Mouse (Mus musculus) ES-CJ7 (cell line): ENCODE data around the gene Spats2.

Experiments used
- DNase-seq: peaks from one replicate; pipeline ENCODE4 v3.0.0; 2011; ENCODE audit warnings: low read depth, low spot score

The Spats2 gene

GRCm38 (mm10) chr15:99097840-99098492 is 27.8 kb upstream of the Spats2 start:
- DNase-seq: no peak

- DNase-seq: peak; percentile 50
Measured at GRCm38 (mm10) chr15:99098493-99098861, 27.2 kb upstream of the Spats2 start.

GRCm38 (mm10) chr15:99099139-99099556 is 26.6 kb upstream of the Spats2 start:
- DNase-seq: peak; percentile 80

DNA sequence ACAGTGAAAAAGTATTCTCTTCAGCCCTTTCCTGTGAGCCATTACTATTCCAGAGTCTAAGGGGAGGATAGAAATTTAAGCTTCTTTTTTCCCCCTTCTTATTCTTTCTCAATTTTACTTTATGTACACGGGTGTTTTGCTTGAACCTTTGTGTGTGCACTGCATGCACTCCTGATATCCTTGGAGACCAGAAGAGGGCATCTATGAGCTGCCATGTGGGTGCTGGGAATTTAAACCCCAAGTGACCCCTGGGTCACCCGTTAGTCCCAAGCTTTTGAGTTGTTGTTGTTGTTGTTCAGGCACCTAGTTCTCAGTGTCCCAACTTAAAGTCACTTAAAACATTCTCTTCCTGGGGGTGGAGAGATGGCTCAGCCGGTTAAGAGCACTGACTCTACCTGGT is 25.7 kb upstream of the Spats2 start:
- DNase-seq: peak; percentile 63

DNA sequence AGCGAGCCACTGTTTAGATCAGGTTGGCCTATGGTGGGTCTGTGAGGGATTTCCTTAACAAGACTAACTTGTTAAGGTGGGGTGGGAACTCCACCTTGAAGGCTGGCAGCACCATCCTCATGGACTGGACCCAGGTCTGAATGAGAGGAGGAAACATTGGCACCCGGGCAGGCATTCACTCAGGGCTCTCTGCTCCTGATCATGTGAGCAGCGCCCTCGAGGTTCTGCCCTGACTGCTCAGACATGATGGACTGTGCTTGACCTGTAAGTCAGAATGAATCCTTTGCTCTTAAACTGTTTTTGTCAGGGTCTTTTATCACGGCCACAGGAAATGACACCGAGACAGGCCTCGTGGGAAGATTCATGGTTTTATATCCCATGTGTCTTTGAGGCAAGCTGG is 20.5 kb upstream of the Spats2 start:
- no peak for DNase-seq

DNA sequence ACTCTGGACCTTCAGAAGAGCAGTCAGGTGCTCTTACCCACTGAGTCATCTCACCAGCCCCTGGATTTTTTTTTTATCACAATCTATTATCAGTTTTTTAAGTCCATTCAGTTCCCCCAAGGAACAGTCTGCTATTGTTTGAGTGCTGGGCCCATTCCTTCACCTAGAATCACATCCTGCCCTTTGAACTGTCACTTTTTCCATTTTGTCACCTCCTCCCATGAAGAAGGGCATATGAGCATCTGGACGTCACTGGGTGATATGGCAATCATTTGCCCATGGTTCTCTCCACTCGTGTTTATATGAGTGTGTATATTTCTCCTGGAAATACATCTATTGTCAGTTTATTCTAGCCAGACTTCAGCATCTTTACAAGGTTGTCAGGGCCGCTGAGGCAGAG is 17.9 kb upstream of the Spats2 start:
- DNase-seq: no peak

DNA sequence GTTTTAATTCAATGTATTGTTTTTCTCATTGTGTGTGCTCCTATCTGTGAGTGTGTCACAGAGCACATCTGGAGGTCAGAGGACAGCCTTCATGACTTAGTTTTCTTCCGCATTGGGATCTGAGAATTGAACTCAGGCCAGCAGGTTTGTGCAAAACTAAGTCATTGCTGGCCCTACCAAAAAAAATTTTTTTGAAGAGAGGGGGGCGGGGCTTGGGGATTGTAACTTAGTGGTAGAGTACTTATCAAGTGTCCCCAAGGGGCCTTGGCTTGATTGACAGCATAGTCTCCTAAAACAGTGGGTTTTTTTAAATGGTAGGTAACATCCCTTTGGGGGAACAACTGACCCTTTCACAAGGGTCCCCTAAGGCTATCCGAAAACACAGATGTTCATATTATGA is 14.6 kb upstream of the Spats2 start:
- DNase-seq: no peak

DNA sequence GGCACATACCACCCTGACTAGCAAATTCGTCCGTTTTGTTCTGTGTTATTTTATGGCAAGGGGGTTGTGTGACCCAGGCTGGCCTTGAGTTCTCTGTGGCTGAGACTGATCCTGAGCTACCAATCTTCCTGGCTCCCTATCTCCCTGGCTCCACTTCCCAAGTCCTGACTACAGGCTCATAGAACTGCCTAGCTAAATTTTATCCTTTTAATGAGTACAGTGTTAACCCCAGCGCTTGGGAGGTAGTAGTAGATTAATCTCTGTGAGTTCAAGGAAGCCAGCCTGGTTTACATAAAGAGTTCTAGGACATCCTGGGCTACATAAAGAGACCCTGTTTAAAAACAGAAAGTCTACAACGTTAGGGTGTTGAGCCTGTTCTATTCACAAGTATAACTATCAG is 13.9 kb upstream of the Spats2 start:
- DNase-seq: no peak

DNA sequence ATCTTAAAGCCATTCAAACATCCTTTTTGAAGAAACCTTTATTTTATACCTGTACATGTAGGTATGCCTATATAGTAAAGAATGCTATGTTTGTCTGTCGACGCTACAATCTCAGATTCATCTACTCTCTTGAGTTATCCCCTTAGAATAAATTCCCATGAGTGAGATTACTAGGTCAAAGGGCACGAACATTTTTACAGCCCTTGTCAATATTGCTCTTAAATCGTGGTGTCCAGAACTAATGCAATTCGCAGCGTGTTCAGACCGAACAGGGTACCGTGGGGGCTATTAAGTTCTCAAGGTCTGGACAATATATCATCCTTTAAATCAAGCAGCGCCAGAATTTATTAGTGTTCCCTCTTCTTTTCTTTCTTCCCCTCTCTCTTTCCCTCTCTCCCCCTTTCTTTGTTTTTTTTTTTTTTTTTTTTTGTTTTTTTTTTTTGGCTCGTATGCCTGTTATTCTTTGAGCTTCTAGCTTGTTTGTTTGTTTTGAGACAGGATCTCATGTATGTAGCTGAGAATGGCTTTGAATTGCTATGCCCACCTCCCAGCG is 12.8 kb upstream of the Spats2 start:
- DNase-seq: no peak

- peak; percentile 92 for DNase-seq
Measured at GRCm38 (mm10) chr15:99113396-99113975, 12.2 kb upstream of the Spats2 start.

- DNase-seq: peak; percentile 49
Measured at GRCm38 (mm10) chr15:99114312-99115064, 11.2 kb upstream of the Spats2 start.

GRCm38 (mm10) chr15:99115065-99115423 is 10.7 kb upstream of the Spats2 start:
- no peak for DNase-seq

- no peak for DNase-seq
Measured at GRCm38 (mm10) chr15:99116539-99116938, 9.2 kb upstream of the Spats2 start.

DNA sequence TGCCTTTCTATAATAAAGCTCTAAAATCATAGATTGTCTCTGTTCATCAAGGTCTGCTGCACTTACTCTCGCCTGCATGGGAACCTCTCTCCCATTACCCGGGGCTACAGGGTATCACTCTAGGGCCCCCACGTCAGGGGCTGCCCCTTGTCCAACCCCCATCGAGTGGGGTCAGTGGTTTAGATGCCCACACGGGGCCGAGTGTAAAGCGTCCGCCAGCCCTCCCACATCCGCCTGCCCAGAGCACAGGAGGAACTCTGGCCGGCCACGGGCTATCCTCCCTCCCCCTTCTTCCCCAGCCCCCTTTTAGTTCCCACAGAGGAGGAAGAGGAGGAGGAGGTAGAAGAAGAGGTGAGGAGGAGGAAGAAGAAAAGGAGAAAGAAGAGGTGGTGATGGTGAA is 4.9 kb upstream of the Spats2 start:
- DNase-seq: no peak

GRCm38 (mm10) chr15:99122642-99123041 is 3.1 kb upstream of the Spats2 start:
- no peak for DNase-seq

GRCm38 (mm10) chr15:99126081-99126815 is 532 bp downstream of the Spats2 start:
- DNase-seq: peak; percentile 91

DNA sequence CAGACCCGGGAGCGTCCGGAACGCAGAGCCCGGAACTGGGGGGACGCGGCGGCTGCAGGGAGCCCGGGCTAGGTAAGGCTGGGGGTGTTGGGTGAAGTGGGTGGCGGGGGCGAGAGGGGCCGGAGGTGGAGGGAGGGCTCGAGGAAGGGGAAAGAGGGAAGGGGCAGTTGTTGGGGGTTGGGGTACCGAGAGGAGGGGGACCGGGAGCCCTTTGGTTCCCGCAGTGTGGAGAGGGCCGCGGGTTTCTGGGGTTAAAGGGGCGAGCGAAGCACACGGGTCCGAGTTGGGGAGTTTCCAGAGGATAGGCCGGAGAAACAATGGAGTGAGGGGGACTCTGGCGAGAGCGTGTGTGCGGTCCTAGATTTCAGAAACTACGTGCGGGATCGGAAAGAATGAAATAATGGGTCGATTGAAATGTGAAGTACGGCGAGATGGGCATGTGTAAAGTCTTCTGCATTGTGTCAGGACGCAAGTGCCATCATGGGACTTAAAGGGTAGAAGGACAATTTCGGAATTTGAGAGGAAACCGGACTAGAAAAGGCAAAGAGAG is 1.2 kb downstream of the Spats2 start:
- peak; percentile 21 for DNase-seq

DNA sequence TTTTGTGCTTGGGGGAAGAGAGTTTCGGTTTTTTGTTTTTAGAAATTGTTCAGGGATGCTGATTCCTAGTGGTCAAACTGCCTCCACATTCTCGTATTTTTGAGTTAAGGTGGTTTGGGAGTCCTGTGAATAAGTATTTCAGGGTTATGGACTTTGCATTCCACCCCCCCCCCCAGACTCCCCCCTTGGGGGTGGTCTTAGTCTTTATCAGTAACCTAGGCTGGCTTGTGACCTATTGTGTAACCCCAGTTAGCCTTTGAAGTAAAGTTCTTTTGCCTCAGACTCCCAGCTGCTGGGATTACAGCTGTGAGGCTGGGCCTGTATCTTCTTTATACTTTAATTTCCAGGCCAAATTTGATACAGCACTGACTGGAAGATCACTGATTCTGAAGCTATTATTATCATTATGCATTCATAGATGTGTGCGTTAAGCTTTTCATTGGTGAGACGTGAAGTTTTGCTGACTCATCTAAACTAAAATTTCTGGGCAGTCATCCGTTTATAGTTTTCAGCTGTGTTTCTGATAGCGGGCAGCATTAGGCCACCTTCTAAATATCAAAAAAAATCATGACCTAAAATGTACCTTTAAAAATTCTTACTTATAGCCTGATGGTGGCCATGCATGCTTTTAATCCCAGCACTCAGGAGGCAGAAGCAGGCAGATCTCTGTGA is 2.3 kb downstream of the Spats2 start:
- DNase-seq: no peak

DNA sequence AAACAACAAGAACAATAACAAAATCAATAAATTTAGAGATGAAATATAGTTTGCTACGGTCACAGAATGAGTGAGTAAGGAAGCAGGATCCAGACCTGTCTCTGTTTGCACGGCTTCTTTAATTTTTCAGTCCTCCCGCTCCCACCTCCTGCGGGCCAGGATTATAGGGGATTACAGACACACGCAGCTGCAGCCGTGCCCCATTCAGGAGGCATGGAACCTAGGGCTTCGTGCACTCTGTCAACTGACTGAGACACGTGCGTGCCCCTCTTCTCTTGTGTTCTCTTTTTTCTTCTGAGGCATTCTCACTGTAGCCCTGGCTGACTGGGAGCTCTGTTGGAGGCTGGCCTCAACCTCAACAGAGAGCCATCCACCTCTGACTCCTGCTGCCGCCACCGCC is 3.7 kb downstream of the Spats2 start:
- DNase-seq: no peak

GRCm38 (mm10) chr15:99129956-99130910 is 4.5 kb downstream of the Spats2 start:
- peak; percentile 82 for DNase-seq
